In genomic region chr17:87365268-87365667, GRCm38 (mm10) we compare ENCODE assay signal across 9 mouse cellular contexts.
DNase-seq lines count a peak whose midpoint lies in the region; ATAC-seq and TF ChIP-seq lines count a peak whose summit lies in the region.
"Had no signal": no experiment of that assay in that cellular context is flagged by ENCODE, and none has a peak within 500 bp of the region (broad histone marks: within the 10 kb centered on the region; RNA-seq: fewer than 3 reads in every experiment).

No protein-coding gene starts in this region.

- ATAC-seq in heart, embryonic 11.5 days (replicated peaks; ENCODE audit: insufficient number of reproducible peaks, low FRiP score, low TSS enrichment), result no peak
- ATAC-seq in G1E (ENCODE audit: extremely low read depth, insufficient number of reproducible peaks, low FRiP score, poor library complexity, severe bottlenecking), result 0 out of 2 replicates have a peak, but pooled peaks have one; percentile 8
- peak; percentile 31; the same call in 1 of the 2 replicates for ATAC-seq in intestine, embryonic 16.5 days
- ATAC-seq in megakaryocyte, adult 5-6 weeks (ENCODE audit: poor library complexity, severe bottlenecking), result peak; percentile 85
- ATAC-seq: forebrain, postnatal 0 days had no signal

- no peak overlapping the region for H3K4me2 ChIP-seq in heart, embryonic 11.5 days
- no peak overlapping the region for H3K4me2 ChIP-seq in intestine, embryonic 16.5 days (ENCODE audit: low read depth, low read length)

- H3K27me3 ChIP-seq in heart, embryonic 11.5 days (ENCODE audit: control insufficient read depth, insufficient read depth, low read length), result no peaks in the 10 kb centered on the region
- H3K27me3 ChIP-seq in G1E (ENCODE audit: insufficient read depth, low read length), result no peaks in the 10 kb centered on the region
- no peaks in the 10 kb centered on the region for H3K27me3 ChIP-seq in intestine, embryonic 16.5 days (replicated peaks; ENCODE audit: control insufficient read depth, insufficient read depth, low read length)

- H3K4me1 ChIP-seq in heart, embryonic 11.5 days (ENCODE audit: control insufficient read depth, insufficient read depth, low read length), result peaks cover 27% of the 10 kb centered on the region
- peaks cover 6% of the 10 kb centered on the region; the same call in 1 of the 2 replicates for H3K4me1 ChIP-seq in G1E (ENCODE audit: insufficient read depth, low read depth, low read length)
- H3K4me1 ChIP-seq in intestine, embryonic 16.5 days (ENCODE audit: control insufficient read depth, insufficient read depth, low read length), result peaks cover 17% of the 10 kb centered on the region; the same call in 1 of the 2 replicates

- no peak overlapping the region for H3K27ac ChIP-seq in heart, embryonic 11.5 days (ENCODE audit: low read depth, low read length)
- no peak overlapping the region for H3K27ac ChIP-seq in intestine, embryonic 16.5 days (ENCODE audit: low read length)

- H3K36me3 ChIP-seq in heart, embryonic 11.5 days (ENCODE audit: control insufficient read depth, insufficient read depth, low read length), result no peaks in the 10 kb centered on the region
- H3K36me3 ChIP-seq in G1E (replicated peaks), result peaks cover 95% of the 10 kb centered on the region
- peaks cover 4% of the 10 kb centered on the region; the same call in 1 of the 2 replicates for H3K36me3 ChIP-seq in intestine, embryonic 16.5 days (ENCODE audit: control insufficient read depth, insufficient read depth, low read length)

- no peaks in the 10 kb centered on the region for H3K9me3 ChIP-seq in heart, embryonic 11.5 days (replicated peaks; ENCODE audit: control insufficient read depth, low read length)
- no peaks in the 10 kb centered on the region for H3K9me3 ChIP-seq in G1E (replicated peaks)
- no peaks in the 10 kb centered on the region for H3K9me3 ChIP-seq in intestine, embryonic 16.5 days (ENCODE audit: control insufficient read depth, low read length)

- peak overlapping the region; percentile 8; the same call in 1 of the 2 replicates for H3K9ac ChIP-seq in heart, embryonic 11.5 days (ENCODE audit: low read depth, low read length)
- H3K9ac ChIP-seq in intestine, embryonic 16.5 days (ENCODE audit: low read depth, low read length), result 0 out of 2 replicates have a peak overlapping the region, but pooled peaks have one; percentile 0
- H3K9ac ChIP-seq: forebrain, postnatal 0 days had no signal

- TF ChIP-seq CTCF in G1E (IDR thresholded peaks at IDR 0.05; ENCODE audit: low read depth, low read length), result no peak

- WGBS in heart, embryonic 11.5 days (ENCODE audit: insufficient replicate concordance), result 47% methylated on average over 8 of the region's 8 CpGs
- WGBS in intestine, embryonic 16.5 days, result 50% methylated on average over 8 of the region's 8 CpGs

- no peak for DNase-seq in heart, adult 18-20 months
- no peak for DNase-seq in G1E (ENCODE audit: low spot score)
- no peak for DNase-seq in layer of hippocampus, adult 18-20 months (ENCODE audit: low spot score in 2 of 2)
- no peak for DNase-seq in retina, embryonic 14.5 days (ENCODE audit: low spot score)
- DNase-seq in layer of hippocampus, adult 9-11 months, result no peak
- DNase-seq: forebrain, postnatal 0 days had no signal

- H3K4me3 ChIP-seq in heart, embryonic 11.5 days (ENCODE audit: low read depth, low read length), result no peak overlapping the region
- no peak overlapping the region for H3K4me3 ChIP-seq in G1E (ENCODE audit: low read depth, low read length)
- H3K4me3 ChIP-seq in intestine, embryonic 16.5 days (ENCODE audit: low read length), result no peak overlapping the region
